Mouse (Mus musculus) kidney, adult 18-20 months (tissue): ENCODE data around the gene Fshr.
"Not testable (repeated sequence)": the region's sequence is repeated elsewhere in the genome, so short reads cannot be mapped to it uniquely, and the experiment has no call there.

Experiments
- DNase-seq: peaks from one replicate; pipeline ENCODE4 v3.0.0; 2021

The Fshr gene

DNA sequence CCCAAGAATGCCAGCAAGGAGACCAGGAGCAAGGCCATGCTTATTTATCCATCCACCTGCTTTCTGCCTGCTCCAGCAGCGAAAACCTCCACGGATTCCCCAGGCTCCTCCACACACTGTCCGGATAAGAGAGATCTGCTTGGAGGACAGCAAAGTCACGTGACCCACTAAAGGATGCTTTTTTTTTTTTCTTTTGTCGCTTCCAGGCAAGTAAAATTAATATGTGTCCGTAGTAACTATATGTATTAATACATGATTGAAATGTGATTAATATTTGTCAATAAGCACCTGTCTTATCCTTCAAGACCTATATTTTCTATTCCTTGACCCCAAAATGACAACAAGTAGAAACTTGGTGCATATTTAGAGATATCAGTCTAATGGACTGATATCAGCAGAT is at the start of gene Fshr:
Gene Fshr, minus strand, starts transcription at position 101 of the 400 bp plus-strand sequence.
- no peak for DNase-seq

DNA sequence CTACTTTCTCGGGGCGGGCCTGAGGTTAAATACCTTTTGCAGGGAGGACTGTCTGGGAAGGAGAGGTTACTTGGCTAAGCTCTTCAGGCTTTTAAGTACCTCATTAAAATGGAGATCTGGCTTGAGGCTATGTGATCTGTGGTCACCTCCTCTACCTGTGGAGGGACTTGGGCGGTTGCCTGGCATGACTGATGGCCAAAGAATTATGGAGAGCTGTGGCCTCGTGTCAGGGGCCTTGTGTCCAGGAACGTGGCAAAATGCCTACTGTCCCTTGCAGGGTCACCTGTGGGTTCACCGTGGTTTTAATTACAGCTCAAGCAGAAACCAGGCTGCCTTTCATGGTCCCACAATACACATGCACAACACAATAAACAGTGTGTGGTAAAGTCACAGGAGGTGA is 1.7 kb upstream of the Fshr start:
- no peak for DNase-seq

DNA sequence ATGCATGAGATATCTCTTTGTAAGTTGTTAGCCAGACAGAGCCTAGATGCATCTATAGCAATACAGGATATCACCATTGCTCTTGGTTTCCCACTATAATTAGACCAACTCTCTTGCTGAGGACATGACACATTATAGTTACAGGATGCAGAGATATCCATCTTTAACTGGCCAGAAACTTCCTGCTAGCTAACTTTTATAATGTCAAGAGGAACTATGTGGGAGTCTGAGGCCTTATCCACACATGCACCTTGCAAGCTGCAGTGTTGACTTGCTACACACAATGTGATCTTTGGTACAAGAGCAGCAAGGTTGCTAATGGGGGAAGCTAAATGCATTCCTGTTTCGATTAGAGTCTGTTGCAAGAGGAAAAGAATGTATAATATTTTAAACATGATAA is 26.9 kb downstream of the Fshr start:
- DNase-seq: no peak

DNA sequence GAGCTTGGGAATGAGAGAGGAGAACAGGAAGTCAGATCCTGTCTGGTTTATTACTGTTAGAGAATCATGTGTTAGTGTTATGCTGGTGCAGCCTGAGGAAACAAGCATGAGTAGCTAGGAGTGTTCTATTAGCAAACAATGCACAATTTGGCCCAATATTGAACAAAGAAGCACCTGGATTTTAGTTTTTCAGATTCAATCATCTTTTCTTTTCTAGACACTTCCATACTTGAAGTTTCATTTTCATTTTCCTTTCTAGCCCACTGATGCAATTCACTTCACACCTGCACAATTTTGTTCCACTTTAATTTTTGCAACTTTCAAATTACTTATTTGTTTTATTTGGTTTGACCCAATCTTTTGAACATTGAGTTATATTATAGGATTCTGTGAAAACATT is 35.7 kb downstream of the Fshr start:
- no peak for DNase-seq

DNA sequence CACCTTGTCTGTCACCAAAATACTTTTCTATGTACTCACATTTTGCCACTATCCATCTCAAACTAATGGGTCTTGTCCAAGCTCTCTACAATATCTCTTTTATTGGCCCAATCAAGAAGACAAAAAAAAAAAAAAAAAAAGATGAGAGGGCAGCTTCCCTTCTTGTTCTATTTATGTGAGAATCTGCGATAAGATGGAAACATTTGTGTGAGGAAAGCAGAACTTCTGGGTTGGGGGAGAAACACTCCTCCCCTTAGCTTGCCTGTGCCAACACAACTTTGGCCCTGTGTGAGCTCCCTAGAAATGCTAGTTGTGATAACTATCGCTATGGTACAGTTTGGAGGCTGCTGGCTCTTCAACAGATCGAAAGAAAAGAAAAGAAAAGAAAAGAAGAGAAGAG is 38.0 kb downstream of the Fshr start:
- no peak for DNase-seq

DNA sequence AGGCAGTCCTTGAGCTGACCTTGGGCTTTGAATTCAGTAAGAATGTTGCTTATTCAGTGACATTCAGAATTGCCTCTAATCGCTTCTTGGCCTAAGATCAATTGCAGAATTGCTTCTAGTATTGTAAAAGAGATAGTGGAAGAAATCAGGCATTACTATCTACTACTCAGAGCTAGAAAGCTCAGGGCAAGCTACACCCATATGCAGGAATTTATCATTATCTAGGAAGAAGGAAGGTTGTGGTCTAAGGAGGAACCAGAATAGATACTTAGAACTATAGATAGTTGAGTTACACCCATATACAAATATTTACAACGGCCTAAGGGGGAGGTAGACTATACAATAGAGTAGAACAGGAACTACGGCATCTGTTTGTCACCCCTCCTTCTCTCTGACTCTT is 41.1 kb downstream of the Fshr start:
- DNase-seq: not testable (repeated sequence)

DNA sequence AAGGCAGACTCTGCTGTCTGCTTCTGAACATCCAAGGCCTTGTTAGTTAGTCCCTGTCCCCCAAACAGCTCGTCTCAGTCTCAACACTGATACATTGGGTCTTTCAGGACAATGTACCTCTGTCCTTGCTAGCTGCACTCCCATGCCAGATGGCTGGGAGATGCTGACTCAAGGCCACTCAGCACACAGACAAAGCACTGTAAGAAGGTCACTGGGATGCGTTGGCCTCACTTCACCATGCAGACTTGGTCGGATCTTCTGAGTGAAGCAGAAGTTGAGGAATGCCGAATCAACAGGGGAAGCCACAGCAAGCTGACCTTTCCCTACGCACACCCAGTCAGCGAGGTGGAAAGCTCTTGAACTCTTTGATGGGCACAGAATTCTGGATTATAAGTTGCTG is 55.7 kb downstream of the Fshr start:
- no peak for DNase-seq

DNA sequence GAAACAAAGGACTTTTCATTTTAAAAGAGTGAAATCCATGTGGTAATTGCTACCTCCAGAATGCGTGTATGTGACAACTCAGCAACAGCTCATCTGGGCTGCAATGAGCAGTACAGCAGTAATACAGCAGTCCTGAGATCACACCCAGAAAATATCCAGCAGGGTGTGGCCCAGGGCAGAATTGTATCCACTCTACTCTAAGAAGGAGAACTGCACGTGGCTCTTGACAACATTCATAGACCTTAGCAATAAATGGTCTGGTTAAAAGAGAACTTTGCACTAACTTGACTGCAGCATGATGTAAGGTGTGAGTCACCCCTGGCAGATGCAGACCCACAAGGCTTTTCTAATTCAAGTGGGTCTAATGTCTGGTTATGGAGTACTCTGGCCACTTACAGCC is 80.5 kb downstream of the Fshr start:
- DNase-seq: no peak

DNA sequence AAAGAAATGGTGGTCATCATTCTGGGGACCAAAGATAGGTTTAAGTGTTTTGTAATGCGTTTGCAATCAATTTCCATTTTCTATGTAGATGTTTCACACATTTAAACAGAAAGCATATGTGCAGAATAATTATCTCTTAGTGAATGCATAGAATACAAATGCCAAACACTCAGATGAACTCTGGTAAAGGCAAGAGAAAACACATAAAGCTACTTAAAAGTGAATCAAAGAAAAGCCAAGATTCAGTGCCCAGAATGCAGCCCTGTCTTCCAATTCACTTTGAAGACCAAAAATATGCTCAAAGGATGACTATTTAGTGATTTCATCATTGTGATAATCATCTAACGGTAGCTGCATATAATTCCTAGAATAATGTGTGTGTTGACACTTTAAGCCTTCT is 81.2 kb downstream of the Fshr start:
- DNase-seq: no peak

DNA sequence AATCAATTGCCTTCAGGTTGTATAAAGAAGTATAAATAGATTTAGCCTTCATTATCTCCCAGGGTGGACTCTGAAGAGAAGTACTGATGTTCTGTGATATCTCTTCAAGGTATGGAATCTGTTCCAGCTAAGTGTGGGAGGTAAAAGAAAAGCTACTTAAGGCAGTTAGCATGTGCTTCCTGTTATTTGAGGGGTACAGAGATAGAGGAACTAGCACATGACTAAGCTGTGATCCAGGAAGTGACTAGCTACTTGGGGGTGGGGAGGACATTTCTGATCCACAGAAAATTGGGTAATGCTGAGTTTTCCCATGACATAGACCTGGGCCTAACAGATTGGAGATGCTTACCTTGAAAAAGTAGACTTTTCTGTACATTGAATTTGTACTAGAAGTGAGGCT is 86.5 kb downstream of the Fshr start:
- no peak for DNase-seq

DNA sequence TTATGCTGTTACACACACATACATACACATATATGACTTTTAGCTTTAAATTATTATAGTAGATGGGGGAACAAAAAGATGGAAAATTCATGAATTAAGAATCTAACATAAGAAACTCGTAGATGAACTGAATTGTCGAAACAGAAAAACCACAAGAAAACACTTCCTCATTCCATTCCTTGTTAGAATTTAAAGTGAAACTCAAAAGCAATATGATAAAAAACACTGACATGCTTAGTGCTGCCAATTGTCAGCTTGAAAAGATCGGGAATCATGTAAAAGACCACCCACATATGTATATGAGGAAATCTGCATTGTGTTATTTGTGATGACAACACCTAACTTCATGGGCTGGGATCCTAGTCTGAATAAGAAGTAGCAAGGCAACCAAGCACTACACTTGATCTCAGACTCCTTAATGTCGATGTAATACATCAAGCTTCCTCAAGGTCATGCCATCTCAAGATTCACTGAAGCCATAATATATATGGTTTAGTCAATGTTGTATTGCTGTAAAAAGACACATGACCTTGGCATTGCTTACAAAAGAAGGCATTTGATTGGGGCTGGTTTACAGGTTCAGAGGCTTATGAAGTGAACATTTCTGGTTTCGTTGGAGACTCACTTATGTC is 99.6 kb downstream of the Fshr start:
- DNase-seq: no peak

DNA sequence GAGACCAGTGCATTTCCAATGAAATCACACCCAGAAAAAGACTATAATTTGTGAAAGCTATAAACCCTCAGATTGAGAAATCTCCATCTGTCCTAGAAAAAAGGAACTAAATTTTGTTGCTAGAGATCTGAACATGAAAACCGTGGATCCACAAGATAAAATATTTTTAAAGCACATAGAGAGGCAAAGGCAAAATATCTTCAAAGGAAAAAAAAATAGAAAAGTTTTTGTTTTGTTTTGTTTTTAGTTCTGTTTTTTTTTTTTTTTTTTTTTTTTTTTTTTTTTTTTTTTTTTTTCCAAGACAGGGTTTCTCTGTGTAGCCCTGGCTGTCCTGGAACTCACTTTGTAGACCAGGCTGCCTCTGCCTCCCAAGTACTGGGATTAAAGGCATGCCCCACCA is 100.7 kb downstream of the Fshr start:
- DNase-seq: not testable (repeated sequence)

DNA sequence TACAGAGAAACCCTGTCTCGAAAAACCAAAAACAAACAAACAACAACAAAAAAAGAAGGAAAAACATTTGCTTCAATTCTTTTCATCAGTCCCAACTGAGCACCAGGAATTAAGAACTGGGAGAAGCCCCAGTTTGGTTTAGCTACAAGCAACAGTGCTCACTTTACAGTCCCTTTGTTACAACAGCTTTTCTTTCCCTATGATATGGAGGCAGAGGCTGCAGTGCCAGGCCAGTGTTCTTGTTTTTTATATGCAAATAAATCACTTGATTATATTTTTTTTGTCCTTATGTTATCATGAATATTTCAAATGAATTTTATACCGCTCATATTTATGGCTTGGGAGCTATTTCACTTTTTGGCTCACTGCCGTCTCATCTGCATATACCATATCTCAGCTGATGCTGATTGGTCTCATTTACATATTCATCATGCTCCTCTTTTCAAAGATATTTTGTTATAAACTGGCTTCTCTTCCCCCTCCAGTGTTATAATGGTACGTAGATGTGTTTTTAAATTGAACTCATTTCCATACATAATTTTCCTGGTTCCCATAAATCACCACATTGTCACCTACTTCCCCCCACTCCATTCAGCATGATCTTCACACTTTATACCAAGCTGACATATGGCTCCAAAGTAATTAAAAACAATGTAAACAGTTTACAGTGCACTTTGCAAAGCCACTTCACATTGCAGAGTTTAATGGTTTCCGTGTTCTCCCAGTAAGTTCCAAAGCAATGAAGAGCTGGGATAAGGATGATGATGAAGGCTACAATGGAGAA is 110.6 kb downstream of the Fshr start:
- DNase-seq: no peak

DNA sequence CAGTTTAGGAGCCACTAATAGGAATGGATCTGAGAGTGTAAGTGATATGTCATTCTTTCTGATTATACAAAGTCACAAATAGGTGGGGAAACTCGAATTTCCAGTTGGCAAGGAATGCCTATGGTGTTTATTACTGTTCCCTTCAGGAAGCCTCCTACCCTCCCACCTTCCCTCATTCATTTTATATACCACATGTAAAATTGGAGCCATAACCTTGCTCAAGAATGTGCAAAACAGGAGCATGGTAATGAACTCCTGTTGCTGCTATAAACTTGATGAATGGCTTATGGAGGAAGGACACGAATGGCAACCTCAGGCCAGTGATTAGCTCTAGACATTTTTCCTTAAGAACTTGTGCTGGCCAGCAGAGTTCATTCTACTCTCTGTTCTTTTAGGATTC is 117.6 kb downstream of the Fshr start:
- no peak for DNase-seq

DNA sequence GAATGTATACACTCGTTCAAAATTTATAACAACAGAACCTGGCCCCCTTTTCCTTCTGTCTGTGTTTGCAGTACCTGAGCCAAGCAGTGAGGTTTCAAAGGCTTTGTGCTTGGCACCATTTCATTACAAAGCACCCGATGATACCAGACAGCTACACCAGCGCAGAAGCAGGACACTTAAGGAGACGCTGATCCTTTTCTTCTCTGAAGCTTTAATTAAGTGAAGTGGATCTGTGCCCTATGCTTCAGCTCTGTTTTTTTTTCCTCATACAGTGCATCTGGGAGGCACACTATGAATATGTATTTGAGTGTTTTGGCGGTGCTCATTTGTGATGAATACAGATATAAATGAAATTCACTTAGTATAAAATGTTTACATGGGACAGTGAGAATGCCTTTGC is 120.8 kb downstream of the Fshr start:
- no peak for DNase-seq

DNA sequence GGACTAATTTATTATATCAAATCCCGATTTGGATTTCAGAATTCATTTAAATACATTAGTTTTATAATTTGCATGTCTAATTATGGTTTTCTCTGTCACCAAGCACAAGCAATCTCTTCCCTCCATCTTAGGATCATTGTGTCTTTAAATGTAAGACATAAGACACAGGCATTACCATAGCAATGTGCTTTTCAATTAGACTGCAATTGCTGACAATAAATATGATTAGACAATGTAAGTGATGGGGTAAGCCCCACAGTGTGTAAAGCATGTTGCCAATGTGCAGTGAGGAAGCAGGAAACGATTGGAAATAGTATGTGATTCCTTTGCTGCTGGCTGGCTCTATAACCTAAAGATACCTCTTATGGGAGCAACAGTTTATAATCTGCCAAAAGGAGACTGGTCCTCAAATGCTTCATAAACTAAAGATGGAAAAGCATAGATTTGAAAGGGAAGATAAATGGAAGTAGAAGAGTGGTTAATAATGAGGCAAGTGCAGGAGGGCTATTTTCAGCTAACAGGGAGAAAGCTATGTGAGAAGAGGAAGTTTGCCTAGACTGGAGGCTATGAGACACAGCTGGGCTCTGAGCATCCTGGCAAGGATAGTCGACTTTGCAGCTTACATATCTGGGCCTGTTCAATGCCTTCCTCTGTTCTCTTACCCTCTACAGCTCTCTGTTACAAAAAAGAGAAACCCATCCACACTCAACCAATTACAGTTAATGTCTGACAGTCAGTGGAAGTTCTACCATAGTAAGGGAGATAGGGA is 136.0 kb downstream of the Fshr start:
- no peak for DNase-seq

DNA sequence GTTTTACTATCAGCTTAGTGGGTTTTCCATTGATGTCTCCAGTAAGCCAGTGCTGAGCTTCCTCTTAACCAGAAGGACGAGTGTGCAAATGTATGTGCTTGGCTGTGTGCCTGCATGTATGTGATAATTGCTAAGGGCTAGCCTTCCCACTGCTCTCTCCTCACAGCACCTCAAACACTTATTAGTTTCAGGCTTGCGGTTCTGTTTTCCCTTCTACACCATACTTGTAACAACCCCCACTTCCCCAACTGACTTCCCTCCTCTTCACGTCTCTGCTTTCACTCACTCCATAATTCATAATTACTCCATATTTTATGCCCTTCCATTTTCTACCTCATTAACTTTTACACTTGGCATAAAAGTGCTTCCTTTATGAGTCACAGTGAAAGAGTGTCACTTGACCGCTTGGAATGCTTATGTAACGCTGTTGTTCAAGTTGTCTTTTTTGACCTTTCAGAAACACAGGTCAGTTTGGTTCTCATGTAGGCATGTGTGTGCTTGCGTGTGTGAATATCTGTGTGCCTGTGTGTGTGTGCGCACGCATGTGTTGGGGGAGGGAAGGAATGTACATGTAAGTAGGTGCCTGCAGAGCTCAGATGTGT is 138.0 kb downstream of the Fshr start:
- DNase-seq: no peak

DNA sequence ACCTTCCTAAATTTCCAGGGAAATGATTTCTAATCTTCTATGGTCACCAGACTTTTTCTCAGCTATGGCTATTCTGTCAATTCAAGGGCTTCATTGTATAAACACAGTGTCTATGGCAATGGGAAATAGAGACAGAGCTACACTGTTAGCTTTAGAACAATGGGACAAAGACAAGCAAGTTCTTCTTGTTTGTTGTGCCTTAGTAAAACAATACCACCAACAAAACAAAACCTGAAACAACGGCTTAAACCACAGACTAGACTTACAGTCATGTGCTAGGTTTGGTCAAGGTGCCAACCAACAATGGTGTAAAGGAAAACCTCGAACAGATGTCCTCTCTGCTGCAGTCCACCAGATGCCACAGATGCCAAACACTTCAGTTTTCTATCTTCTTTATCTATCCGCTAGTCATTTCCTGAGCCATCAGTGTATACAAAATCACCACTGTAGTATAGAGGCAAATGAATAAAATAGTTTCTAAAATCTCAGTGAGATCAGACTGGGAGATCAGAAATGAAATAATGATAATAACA is 149.4 kb downstream of the Fshr start:
- DNase-seq: no peak

DNA sequence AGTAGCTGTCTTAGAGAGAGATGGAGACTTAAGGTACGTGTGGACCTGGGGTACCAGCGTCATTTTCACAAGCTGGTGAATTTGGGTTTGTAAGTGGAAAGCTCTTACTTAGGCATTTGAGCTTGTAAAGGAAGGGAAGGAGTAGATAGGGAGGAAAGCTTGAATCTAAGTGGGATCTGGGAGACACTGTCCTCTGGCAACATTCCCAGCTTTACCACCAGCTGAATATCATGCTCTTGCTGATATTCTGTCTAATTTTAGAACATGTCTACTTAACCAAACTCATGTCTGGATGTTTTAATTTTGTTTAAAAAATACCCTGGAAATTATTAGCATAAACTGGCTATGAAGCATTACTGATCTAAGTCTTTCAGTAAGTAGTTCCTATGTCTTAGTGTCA is 151.4 kb downstream of the Fshr start:
- DNase-seq: no peak

DNA sequence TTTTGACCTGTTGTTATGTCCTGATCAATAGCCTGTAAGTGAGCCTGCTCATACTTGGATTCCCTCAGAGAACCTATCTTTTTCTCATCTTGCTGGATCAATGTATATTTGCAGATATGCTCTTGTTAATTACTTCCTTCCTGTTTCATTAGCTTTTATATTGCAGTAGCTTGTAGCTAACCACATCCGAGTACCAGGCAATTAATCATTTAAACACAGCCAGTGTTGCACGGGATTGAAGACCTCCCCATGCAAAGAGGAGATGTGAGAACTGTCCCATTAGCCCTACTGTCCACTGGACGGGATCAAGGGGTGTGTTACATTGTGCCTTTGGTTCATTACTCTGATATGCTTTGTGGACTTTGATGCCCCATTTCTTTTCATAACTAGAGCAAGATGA is 154.5 kb downstream of the Fshr start:
- DNase-seq: no peak

DNA sequence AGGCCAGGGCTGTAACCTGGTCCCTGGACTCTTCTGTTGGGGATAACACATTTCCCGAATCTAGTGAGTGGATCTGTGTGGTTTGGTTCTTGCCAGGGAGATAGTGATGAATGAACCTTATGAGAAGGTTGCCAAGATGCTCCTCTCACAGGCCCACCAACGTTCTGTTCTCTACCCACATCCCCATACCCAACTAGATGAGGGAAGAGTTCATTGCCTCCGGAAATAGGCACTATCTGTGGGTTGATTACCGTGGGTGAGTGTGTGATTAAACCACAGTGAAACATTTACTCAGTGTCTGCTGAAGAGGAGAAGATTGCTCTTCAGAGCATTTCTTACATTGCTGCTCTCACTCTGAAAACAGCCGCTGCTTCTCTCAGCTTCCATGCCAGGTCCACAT is 163.8 kb downstream of the Fshr start:
- DNase-seq: no peak

DNA sequence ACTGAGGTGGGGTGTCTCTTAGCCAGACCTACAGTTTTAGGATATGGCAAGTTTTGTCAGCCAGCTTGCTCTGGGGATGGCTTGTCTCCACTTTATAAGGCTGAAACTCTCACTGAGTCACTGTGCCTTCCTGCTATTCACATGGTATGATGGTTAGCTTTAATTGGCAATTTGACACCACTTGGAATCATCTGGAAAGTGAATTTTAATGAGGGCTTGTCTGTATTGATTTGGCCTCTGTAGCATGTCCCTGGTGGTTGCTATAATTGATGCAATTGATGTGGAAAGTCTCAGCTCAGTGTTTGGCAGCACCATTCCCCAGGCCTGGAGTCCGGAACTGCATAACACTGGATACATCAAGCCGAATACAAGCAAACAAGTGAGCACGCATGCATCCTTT is 164.4 kb downstream of the Fshr start:
- no peak for DNase-seq

DNA sequence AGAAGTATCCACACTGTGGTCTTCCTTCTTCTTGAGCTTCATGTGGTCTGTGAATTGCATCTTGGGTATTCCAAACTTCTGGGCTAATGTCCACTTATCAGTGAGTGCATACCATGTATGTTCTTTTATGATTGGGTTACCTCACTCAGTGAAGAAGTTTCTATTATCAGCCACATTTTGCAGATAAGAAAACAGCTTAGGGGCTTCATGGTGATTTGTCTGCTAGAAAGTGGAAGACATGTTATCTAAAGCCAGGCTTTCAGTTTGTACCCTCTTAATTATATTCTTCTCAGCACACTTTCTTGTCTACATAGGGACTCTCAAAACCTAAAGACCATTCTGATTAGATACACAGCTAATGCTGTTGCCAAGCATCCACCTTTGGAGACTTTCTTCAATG is 165.8 kb downstream of the Fshr start:
- no peak for DNase-seq
